Mouse (Mus musculus) layer of hippocampus, adult 11-12 months (tissue): Measurements from ENCODE around the gene Gm49361.
"Not testable (repeated sequence)": the region's sequence is repeated elsewhere in the genome, so short reads cannot be mapped to it uniquely, and the experiment has no call there.

Experiments used
- DNase-seq: peaks from one replicate; pipeline ENCODE4 v3.0.0; 2022; ENCODE audit warnings: low spot score

Gm49361 gene

DNA sequence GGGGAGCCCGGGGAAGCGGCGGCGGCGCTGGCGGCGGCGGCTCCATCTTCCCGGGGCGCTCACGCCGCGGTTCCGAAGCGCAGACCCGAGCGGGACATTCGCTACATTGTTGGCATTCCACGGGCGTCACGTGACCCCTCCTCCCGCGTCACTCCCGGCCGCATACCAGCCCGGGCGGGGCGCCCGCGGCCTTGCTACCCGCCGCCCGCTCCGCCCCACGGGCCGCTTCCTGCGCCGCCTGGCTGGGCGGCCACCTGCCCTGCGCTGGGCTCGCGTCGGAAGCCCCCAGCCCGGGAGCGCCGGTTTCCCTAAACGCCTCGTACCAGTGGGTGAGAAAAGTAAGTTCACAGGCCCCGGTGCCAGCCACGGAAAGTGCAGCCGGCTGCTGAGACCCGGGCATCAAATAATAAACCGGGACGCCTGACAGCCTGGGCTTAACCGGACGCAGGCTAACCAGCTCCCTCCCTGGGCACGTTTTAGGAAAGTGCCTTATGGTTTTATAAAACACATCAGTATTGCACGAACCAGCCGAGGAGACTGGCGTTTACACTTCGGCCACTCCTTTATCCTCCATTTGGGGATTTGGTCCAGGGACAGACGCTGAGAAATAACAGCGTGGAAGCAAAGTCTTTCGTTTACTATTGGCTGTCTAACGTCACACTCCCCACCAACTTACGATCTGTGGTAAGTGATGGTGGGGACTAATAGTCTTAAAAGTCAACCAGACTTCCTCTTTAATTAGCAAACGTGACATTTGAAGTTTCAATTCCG, at the start of gene Gm49361:
Gene Gm49361, minus strand, starts transcription at position 103 of the 771 bp plus-strand sequence.
- DNase-seq, result peak; percentile 86

DNA sequence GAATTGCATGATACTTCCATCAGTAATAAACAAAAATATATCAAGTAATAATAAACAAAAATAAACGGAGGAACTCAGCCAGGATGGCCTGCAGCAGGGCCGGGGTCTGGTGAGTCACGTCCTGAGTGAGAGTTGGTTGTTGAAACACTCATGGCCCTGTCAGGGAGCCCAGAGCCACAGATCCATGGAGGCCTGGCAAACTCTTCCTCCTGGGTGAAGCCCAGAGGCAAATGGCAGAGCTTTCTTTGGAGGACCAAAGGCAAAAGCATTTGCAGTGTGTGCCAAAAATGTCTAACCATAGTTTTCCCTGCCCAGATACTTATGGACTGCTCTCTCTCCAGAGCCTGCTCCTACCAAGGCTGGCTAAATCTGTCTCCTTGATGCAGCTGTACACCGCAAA, 45.3 kb upstream of the Gm49361 start:
- no peak for DNase-seq

DNA sequence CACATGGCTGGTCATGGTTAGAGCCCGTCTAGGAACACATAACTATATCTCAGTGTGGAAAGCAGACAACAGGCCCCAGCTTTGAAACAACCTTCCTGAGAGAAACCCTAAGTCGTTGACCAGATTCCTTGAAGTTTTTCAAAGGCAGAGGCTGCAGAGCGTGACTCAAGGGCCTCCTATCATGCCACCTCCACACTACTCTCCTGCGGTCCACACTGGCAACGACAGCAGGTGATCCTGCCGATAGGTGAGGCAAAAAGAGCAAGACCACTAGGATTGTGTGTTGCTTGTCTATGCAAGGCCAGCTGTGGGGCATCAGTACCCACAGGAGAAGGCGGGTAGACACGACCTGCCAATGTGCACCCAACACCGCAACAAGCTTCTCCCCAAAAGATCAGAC, 43.9 kb upstream of the Gm49361 start:
- DNase-seq, result no peak

DNA sequence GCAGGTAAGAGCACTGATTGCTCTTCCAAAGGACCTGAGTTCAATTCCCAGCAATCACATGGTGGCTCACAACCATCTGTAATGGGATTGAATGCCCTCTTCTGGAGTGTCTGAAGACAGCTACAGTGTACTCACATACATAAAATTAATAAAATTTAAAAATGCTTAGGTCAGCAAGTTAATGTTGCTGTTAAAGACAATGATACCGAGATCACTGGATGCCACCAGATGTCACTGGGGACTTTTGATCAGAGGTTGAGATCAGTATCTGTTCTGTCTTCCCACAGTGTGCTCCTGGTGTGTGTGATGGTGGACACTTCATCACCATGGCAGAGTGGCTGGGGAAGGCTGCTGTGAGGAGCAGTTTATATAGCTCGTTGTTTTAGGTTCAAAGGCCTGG, 43.4 kb upstream of the Gm49361 start:
- no peak for DNase-seq

DNA sequence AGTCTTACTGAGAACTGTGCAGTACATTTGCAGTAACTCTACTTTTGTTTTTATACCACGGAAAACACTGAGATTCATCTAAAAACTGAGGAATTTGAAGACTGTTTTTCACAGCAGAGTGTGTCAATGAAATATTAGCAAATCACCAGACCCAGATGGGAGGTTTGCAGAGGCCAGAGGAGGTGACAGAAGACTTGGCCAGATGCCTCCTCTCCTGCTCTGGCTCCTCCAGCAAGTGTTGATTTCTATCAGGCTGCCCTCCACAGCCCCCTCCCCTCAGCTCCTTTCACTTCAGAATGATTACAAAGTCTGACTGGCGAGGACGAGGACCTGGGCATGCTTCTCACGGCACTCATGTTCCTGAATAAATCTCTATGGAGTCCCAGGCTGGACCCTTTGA, 41.5 kb upstream of the Gm49361 start:
- DNase-seq, result no peak

DNA sequence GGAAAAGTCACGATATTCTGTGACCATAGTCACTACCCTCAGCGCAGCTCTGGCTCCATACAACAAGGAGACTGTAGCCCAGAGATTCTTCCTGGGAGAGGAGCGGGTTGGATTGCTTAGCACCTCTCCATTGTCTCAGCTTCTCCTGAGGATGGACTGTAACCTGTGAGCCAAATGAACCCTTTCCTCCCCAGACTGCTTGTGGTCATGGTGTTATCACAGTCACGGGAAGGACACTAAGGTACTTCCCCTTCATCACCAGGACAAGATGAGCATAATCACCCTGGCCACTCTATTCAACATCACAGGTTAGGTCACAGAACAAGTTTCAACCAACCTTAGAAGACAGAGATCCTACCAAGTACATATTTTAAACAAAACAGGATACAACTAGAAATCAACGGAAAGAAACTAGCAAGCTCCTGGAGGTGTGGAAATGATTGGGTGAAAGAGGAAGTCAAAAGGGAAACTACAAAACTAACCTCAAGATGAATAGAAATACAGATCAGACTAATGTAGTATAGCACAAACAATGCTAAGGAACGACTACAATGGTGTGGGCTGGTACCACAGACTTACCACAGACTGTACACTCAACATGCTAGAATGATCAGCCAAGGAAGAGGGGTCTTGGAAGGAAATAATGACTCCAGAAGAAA, 26.4 kb upstream of the Gm49361 start:
- DNase-seq, result no peak

DNA sequence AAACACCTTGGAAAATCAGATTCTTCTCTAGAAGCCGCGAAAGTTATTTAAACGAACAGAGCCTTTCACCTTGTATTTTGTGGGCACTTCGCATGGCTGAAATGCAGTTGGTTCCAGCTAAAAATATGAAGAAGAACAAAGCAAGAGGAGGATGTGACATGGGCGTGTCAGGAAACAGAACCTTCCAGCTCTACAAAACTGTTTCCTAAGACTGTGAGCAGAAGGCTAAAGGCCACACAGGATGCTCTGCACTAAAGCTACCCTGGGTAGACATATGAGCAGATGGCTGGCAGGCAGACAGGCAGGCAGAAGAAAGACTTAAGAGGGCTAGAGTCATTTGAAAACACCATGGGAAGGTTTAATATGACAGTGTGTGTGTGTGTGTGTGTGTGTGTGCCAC, 23.2 kb upstream of the Gm49361 start:
- no peak for DNase-seq

DNA sequence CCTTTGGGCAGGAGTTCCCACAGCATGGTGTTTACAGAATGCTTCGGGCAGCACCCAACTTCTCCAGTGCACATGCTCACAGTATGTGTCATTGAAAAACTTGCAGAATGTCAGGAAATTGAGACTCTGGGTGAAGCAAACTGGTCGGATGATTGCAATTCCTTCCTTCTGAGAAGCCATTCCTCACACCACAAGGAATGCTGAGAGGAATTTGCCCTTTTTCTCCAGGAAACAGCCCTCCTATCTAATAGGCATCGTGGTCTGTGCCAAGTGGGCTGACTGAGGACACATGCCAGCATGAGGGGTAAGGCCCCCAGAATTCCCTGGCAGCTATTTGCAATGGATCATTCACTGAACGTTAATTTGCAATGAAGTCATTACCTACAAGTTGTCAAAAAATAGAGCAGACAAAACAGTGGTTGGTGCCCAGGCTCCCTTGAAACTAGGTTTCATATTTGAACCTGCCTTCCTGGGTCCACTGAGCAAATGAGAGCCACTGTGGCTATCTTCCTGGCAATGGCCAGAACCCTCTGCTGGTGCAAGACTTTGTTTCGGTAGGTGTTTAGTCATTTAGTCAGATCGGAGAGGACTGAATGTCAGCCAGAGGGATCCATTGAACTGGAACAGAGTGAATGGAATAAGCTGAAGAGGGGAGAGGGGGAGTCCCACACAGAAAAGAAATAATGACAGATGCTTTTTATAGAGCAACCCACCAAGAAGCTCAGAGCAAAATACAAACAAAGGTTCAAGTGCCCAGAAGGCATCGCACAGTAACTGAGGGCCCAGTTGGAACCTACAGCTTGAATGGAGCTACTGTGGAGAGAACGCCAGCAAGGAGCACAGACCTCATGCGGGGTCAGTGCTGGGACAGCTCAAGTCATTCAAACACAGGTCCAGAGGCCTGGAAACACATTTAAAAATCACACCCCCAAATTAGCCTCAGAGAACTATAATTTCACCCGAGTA, 14.8 kb upstream of the Gm49361 start:
- no peak for DNase-seq

DNA sequence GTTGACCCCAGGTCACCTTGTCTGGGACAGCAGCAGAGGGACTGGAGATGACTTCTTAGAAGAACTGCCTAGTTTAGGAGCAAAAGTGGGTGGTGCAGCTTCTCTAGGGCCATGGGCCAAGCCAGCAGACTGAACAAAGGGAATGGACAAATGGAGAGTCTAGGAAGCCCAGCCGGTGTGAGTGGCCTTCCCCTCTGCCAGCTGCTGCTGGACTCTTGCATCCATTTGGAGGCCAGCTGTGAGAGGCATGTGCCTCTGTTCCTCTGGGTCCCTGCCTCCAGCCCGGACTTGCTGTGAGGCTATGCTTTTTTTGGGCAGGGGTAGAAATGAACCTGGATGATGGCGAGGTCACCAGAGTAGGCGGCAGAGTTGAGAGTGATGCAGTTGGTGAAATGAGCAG, 12.3 kb upstream of the Gm49361 start, which contains the start of gene Lats2:
Gene Lats2, minus strand, starts transcription at position 152 of the 400 bp plus-strand sequence.
- DNase-seq, result no peak

DNA sequence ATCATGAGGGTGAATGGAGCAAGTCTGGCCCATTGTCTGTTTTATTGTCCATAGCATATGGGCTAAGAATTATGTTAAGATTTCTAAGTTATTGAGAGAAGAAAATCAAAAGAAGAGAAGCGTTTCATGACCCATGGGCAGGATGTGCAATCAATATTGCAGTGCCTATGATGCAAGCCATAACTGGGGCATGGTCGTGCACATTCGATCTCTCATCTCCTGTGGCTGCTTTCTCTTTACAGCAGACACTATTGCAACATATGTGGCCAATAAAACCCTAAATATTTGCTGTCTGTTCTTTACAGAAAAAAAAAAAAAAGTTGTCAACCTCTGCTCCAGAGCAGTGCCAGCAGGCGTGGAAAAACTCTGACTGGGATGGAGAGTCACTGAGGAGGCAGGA, 10.2 kb upstream of the Gm49361 start:
- DNase-seq, result no peak

DNA sequence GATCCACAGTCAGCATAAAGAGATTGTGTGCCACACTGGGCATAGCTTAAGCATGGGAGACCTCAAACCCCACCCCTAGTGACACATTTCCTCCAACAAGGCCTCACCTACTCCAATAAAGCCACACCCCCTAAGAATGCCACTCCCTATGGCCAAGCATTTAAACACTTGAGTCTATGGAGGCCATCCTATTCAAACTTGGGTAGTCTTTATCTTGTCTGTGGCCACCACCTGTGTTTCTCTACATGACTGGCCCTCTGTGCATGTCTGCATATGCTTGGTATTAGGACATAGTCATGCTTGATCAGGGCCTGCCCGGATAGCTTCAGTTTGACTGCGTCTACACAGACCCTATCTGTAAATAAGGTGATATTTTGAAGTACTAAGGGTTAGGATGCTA, 9.8 kb upstream of the Gm49361 start:
- DNase-seq, result no peak

DNA sequence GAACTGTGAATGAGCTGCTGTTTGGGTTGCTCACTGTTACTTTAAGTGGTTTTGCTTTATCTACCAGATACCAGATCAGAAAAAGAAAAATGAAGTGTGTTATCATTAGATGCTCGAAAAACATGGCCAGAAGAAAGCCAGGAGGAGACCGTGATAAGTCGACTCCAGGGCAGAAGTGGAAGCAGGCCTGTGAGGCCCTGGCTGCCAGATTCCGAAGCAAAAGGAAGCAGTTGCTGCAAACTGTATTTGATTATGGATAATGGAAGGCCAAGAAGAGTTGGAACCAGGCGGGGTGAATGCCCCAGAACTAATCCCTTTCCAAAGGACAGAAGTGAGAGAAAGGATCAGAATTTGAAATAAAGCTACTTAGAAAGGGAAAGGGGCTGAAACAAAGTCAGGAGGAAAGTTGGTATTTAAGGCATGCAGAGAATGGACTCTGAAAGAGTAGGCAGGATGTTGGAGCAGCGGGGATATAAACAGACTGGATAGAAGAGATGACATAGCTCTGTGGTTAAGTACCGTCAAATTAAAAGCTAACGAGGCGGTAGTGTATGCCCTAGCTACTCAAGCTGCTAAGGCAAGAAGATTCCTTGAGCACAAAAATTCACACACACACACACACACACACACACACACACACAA, 7.6 kb upstream of the Gm49361 start:
- no peak for DNase-seq

DNA sequence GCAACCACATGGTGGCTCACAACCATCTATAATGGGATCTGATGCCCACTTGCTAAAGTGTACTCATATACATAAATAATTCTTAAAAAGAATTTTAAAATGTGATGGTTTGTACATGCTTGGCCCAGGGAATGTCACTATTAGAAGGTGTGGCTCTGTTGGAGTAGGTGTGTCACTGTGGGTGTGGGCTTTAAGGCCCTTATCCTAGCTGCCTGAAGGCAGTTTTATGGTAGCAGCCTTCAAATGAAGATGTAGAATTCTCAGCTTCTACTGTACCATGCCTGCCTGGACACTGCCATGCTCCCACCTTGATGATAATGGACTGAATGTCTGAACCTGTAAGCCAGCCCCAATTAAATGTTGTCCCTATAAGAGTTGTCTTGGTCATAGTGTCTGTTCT, 5.1 kb upstream of the Gm49361 start:
- not testable (repeated sequence) for DNase-seq

DNA sequence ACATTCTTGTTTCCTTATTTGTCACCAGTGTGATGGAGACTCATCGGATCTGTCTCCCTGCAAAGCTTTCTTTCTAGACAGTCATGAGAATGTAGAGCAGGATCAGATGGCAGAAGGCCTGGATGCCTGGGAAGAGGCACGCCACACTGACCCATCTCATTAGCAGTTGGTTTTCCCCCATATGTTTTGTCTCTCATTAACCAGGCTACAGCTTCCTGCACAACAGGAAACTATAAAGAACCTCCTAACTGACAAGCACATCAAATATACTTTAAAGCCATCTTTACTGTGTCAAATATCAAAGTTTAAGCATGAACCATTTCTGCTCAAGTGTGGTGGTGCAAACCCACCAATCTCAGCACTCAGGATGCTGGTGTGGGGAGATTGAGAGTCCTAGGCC, 3.6 kb upstream of the Gm49361 start:
- no peak for DNase-seq

DNA sequence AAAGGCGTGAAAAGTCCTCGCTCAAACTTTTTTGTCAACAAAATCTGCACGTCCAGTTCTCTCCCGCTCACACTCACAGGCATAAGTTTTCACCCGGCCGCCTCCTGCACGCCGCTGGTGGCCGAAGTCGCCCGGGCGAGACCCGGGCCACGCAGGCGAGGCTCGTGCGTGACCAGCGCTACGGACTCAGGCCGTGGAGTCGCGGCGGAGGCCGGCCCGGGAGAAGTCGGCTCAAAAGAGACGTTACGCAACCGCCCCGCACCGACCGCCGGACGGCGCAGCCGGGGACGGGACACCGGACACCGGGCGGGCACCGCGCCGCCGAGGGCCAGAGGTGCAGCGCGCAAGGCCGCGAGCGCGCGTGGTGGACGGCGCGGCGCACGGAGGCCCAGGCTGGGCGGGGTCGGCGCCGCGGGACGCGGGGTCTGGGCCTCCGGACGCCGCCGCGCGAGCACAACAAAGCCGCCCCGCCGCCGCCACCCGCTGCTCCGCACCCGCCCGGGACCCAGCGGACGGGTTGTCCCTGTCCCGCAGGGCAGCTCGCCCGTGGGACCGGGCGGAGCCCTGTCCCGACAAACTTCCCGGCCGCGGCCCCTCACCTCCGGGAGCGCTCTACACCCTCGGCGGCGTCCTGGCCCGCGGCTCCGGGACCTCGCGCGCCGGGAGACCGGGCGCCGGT, 473 bp downstream of the Gm49361 start:
- peak; percentile 24 for DNase-seq

DNA sequence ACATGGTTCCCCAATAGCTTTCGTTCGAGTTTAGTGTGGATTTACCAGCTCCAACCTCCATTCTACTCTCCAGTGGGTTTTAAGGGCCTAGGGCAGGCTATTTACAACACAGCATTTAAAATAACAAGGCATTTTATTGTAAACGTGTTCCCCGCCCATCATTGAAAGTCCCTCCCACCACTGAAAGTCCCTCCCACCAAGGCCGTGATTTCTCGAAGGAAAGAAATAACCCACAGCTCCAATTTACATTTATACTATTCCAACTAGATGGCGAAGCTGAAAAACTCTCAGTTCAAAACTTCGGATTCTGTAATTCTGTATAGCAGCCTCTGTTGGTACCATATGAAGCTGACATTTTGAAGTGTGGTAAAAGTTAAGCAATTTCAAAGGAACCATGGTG, 1.4 kb downstream of the Gm49361 start:
- no peak for DNase-seq

DNA sequence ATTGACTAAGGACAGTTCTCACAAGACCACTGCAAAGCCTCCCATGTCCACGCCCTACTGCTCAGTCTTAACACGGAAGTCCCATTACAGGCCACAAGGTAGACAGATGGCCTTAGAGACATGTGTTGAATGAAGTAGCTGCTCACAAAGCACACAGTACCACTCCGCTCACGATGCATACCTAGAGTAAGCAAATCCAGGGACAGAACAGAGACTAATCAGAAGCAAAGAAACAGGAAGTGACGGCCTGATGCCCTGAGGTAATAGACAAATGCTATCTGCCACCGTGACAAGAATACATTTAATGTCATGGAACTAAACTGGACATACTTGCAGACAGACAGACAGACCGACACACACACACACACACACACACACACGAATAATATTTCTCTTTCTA, 5.3 kb downstream of the Gm49361 start:
- no peak for DNase-seq

DNA sequence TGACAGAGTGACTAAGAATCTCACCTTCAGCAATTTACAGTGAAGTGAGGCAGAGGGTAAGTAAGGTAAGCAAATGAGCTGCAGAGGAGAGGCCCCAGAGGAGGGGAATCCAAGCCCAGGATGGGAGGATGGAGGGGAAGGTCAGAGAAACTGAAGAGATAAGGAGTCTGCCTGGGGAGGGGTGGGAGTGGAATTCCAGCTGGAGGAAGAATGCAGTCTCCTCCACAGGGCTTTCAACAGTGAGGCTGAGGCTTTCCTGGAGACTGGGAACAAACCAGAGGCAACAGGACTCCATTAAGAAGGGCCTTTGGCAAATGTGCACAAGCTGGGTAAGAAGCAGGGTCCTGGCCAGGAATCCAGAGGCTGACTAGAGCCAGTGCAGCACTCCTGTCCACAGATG, 8.8 kb downstream of the Gm49361 start:
- DNase-seq, result no peak

DNA sequence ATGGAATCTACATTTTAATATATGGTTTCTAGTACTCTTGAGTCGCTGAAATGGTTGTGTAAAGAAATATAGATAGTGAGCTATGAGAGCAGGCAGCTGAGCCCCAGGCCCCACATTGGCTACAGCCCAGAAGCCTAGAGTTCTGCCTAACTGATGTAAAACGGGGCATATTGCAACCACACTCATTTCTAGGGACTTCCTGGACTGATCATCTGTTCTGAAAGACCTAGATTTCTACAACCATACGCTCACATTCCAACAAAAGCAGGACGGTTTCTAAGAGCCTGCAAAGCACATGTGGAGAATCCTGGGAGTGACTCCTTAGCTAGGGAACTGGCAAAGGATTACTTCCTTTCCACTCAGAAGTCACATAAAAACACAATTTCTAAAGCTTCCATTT, 9.8 kb downstream of the Gm49361 start:
- DNase-seq, result peak; percentile 23

DNA sequence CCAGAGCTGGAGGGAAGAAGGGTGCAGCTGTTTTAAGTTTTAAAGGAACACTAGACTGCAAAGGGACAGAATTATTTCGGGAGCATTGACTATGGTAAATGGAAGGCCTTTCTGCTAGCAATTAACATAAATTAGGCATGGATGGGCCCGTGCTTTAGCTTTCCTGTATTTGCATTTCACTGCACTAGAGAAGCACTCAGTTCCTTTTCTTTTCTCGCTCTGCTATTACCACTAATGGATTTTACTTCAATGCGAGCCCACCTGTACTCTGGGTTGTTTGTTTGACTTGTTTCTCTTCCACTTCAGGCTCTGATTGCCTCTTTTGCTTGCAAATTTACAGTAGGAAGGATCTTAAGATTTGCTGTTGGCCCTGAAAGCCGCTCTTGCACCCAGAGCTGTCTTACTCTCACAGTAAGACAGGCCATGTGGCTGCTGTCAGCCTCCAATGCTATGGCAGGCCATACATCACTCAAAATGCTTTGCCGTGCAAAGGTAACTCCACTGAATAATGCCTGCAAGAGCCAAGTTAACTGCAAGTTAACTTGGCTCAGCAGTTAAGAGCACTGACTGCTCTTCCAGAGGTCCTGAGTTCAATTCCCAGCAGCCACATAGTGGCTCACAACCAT, 13.1 kb downstream of the Gm49361 start:
- DNase-seq, result no peak

DNA sequence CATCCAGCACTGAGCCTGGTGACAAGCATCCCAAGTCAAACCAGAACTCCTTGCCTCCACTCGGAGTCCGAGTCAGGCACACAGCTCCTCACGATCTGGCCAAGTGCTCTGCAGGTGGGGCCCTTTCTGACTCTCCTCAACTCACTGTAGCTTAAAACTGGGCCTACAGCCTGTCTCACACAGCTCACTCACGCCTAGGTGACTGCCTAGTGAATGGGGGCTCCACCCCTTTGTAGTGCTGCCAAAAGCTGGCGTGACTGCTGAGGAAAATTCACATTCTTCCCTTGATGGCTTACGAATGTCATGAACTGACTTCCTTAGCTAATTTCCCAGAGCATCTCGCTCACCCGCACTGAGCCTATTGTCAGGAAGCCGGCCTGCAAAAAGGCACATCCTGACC, 15.4 kb downstream of the Gm49361 start:
- no peak for DNase-seq
